Mouse (Mus musculus): Measurements from ENCODE around the gene Erc1. TPM values are rescaled to one million over a fixed set of nuclear protein-coding genes. Genes with fewer than 3 reads are reported as not detected.

Erc1 gene
- polyA plus RNA-seq, 1 experiment from 2014 or later: 13.9 TPM

GRCm38 (mm10) chr6:119558855-119559254 is 289.1 kb downstream of the Erc1 start:
- no peaks in the 10 kb centered on the region for H3K9me3 ChIP-seq (replicated peaks)
- no peak overlapping the region for H3K4me2 ChIP-seq
- H3K4me1 ChIP-seq (replicated peaks): peaks cover 5% of the 10 kb centered on the region; the same call in 1 of the 2 replicates
- H3K9ac ChIP-seq: no peak overlapping the region
- no peak for ATAC-seq (replicated peaks; ENCODE audit: insufficient number of reproducible peaks, insufficient read depth, low FRiP score, low read depth)
- 53% methylated on average over 7 of the region's 7 CpGs for WGBS
- H3K27ac ChIP-seq: no peak overlapping the region
- H3K4me3 ChIP-seq: no peak overlapping the region
- H3K27me3 ChIP-seq: no peaks in the 10 kb centered on the region
- no peaks in the 10 kb centered on the region for H3K36me3 ChIP-seq

- Histone ChIP-seq H3K9ac (no peak overlapping the region), H3K4me3 (no peak overlapping the region), H3K36me3 (no peaks in the 10 kb centered on the region), H3K9me3 (replicated peaks) (no peaks in the 10 kb centered on the region), H3K4me1 (replicated peaks) (peaks cover 8% of the 10 kb centered on the region), H3K27me3 (no peaks in the 10 kb centered on the region), H3K27ac (no peak overlapping the region), H3K4me2 (no peak overlapping the region)
- no peak for ATAC-seq (replicated peaks; ENCODE audit: insufficient number of reproducible peaks, insufficient read depth, low FRiP score, low read depth)
- 71% methylated on average over 8 of the region's 8 CpGs for WGBS
Measured at GRCm38 (mm10) chr6:119554439-119554838, 293.5 kb downstream of the Erc1 start.

- Histone ChIP-seq H3K4me1 (replicated peaks) (peaks cover 12% of the 10 kb centered on the region), H3K27ac (peak overlapping the region; percentile 23; the same call in 1 of the 2 replicates), H3K36me3 (no peaks in the 10 kb centered on the region), H3K9me3 (replicated peaks) (no peaks in the 10 kb centered on the region), H3K27me3 (peaks cover 39% of the 10 kb centered on the region), H3K9ac (peak overlapping the region; percentile 77), H3K4me2 (peak overlapping the region; percentile 96), H3K4me3 (peak overlapping the region; percentile 77)
- ATAC-seq (replicated peaks; ENCODE audit: insufficient number of reproducible peaks, insufficient read depth, low FRiP score, low read depth): peak; percentile 51
- WGBS: 2% methylated on average over 14 of the region's 14 CpGs
Measured at GRCm38 (mm10) chr6:119544518-119544864, 303.5 kb downstream of the Erc1 start.

- under 1% methylated on average over 103 of the region's 120 CpGs for WGBS
Measured at GRCm38 (mm10) chr6:119543803-119544517, 304.0 kb downstream of the Erc1 start, which contains the start of gene Wnt5b. Gene Wnt5b, minus strand, starts transcription at chr6:119544347.

GRCm38 (mm10) chr6:119543456-119543802 is 304.5 kb downstream of the Erc1 start:
- 1% methylated on average over 30 of the region's 30 CpGs for WGBS
- peak overlapping the region; percentile 77 for H3K4me3 ChIP-seq
- H3K9me3 ChIP-seq (replicated peaks): no peaks in the 10 kb centered on the region
- H3K4me1 ChIP-seq (replicated peaks): peaks cover 12% of the 10 kb centered on the region
- H3K27ac ChIP-seq: no peak overlapping the region
- peaks cover 39% of the 10 kb centered on the region for H3K27me3 ChIP-seq
- no peak for ATAC-seq (replicated peaks; ENCODE audit: insufficient number of reproducible peaks, insufficient read depth, low FRiP score, low read depth)
- peak overlapping the region; percentile 96 for H3K4me2 ChIP-seq
- peak overlapping the region; percentile 77 for H3K9ac ChIP-seq
- H3K36me3 ChIP-seq: no peaks in the 10 kb centered on the region

More at GRCm38 (mm10) chr6:119543803-119544517, 304.0 kb downstream of the Erc1 start, which contains the start of gene Wnt5b:
- peak; percentile 56 for ATAC-seq (replicated peaks; ENCODE audit: insufficient number of reproducible peaks, insufficient read depth, low FRiP score, low read depth)
- Histone ChIP-seq H3K9ac (peak within 1 kb of the TSS; percentile 77), H3K4me2 (peak within 1 kb of the TSS; percentile 96), H3K4me3 (peak within 1 kb of the TSS; percentile 77), H3K4me1 (replicated peaks) (peaks cover 12% of the 10 kb centered on the region), H3K36me3 (no peaks in the 10 kb centered on the region), H3K27ac (peak within 1 kb of the TSS; percentile 42; the same call in 1 of the 2 replicates), H3K9me3 (replicated peaks) (no peaks in the 10 kb centered on the region), H3K27me3 (peaks cover 39% of the 10 kb centered on the region)

GRCm38 (mm10) chr6:119535867-119536266 is 312.1 kb downstream of the Erc1 start:
- Histone ChIP-seq H3K27ac (no peak overlapping the region), H3K4me2 (no peak overlapping the region), H3K9ac (no peak overlapping the region), H3K27me3 (0 out of 2 replicates have a peak, but pooled peaks cover 4% of the 10 kb centered on the region), H3K9me3 (replicated peaks) (no peaks in the 10 kb centered on the region), H3K4me1 (replicated peaks) (no peaks in the 10 kb centered on the region; the same call in 1 of the 2 replicates), H3K36me3 (no peaks in the 10 kb centered on the region), H3K4me3 (no peak overlapping the region)
- ATAC-seq (replicated peaks; ENCODE audit: insufficient number of reproducible peaks, insufficient read depth, low FRiP score, low read depth): no peak
- 78% methylated on average over 12 of the region's 12 CpGs for WGBS

- no peaks in the 10 kb centered on the region for H3K36me3 ChIP-seq
- H3K9ac ChIP-seq: no peak overlapping the region
- no peak overlapping the region for H3K27ac ChIP-seq
- no peak overlapping the region for H3K4me3 ChIP-seq
- H3K4me2 ChIP-seq: no peak overlapping the region
- WGBS: 74% methylated on average over 9 of the region's 9 CpGs
- no peaks in the 10 kb centered on the region for H3K27me3 ChIP-seq
- H3K9me3 ChIP-seq (replicated peaks): no peaks in the 10 kb centered on the region
- no peak for ATAC-seq (replicated peaks; ENCODE audit: insufficient number of reproducible peaks, insufficient read depth, low FRiP score, low read depth)
- H3K4me1 ChIP-seq (replicated peaks): no peaks in the 10 kb centered on the region
Measured at GRCm38 (mm10) chr6:119533170-119533709, 314.7 kb downstream of the Erc1 start.

- Histone ChIP-seq H3K36me3 (no peaks in the 10 kb centered on the region), H3K4me3 (no peak overlapping the region), H3K9me3 (replicated peaks) (no peaks in the 10 kb centered on the region), H3K27ac (no peak overlapping the region), H3K4me2 (no peak overlapping the region), H3K27me3 (no peaks in the 10 kb centered on the region), H3K9ac (no peak overlapping the region), H3K4me1 (replicated peaks) (peaks cover 9% of the 10 kb centered on the region; the same call in 1 of the 2 replicates)
- no peak for ATAC-seq (replicated peaks; ENCODE audit: insufficient number of reproducible peaks, insufficient read depth, low FRiP score, low read depth)
- 78% methylated on average over 3 of the region's 3 CpGs for WGBS
Measured at GRCm38 (mm10) chr6:119529659-119530058, 318.3 kb downstream of the Erc1 start.

- 66% methylated on average over 5 of the region's 5 CpGs for WGBS
- no peak for ATAC-seq (replicated peaks; ENCODE audit: insufficient number of reproducible peaks, insufficient read depth, low FRiP score, low read depth)
Measured at GRCm38 (mm10) chr6:119526498-119526897, 321.5 kb downstream of the Erc1 start.

GRCm38 (mm10) chr6:119521931-119522391 is 326.0 kb downstream of the Erc1 start:
- Histone ChIP-seq H3K27ac (no peak overlapping the region), H3K27me3 (no peaks in the 10 kb centered on the region), H3K36me3 (no peaks in the 10 kb centered on the region), H3K4me2 (no peak overlapping the region), H3K9ac (no peak overlapping the region), H3K9me3 (replicated peaks) (no peaks in the 10 kb centered on the region), H3K4me3 (no peak overlapping the region), H3K4me1 (replicated peaks) (peaks cover 35% of the 10 kb centered on the region)
- WGBS: 39% methylated on average over 3 of the region's 3 CpGs
- ATAC-seq (replicated peaks; ENCODE audit: insufficient number of reproducible peaks, insufficient read depth, low FRiP score, low read depth): no peak

More at GRCm38 (mm10) chr6:119526498-119526897, 321.5 kb downstream of the Erc1 start:
- no peak overlapping the region for H3K9ac ChIP-seq
- peaks cover 23% of the 10 kb centered on the region for H3K4me1 ChIP-seq (replicated peaks)
- H3K4me3 ChIP-seq: no peak overlapping the region
- no peaks in the 10 kb centered on the region for H3K36me3 ChIP-seq
- H3K27ac ChIP-seq: no peak overlapping the region
- H3K4me2 ChIP-seq: no peak overlapping the region
- no peaks in the 10 kb centered on the region for H3K9me3 ChIP-seq (replicated peaks)
- H3K27me3 ChIP-seq: no peaks in the 10 kb centered on the region

GRCm38 (mm10) chr6:119521482-119521900 is 326.5 kb downstream of the Erc1 start:
- peaks cover 32% of the 10 kb centered on the region for H3K4me1 ChIP-seq (replicated peaks)
- H3K9ac ChIP-seq: no peak overlapping the region
- no peak for ATAC-seq (replicated peaks; ENCODE audit: insufficient number of reproducible peaks, insufficient read depth, low FRiP score, low read depth)
- no peak overlapping the region for H3K4me2 ChIP-seq
- no peaks in the 10 kb centered on the region for H3K27me3 ChIP-seq
- H3K9me3 ChIP-seq (replicated peaks): no peaks in the 10 kb centered on the region
- no peak overlapping the region for H3K4me3 ChIP-seq
- H3K27ac ChIP-seq: no peak overlapping the region
- no peaks in the 10 kb centered on the region for H3K36me3 ChIP-seq
- WGBS: 64% methylated on average over 3 of the region's 3 CpGs
